Mouse (Mus musculus) retina, embryonic 14.5 days (tissue): ENCODE measurements around the gene Ctbp2.
A peak's percentile ranks its signal among the peaks of the same experiment; 100 is the strongest.
"Not testable (repeated sequence)": the region's sequence is repeated elsewhere in the genome, so short reads cannot be mapped to it uniquely, and the experiment has no call there.

Experiments used
- DNase-seq: peaks from one replicate; pipeline ENCODE4 v3.0.0-alpha.2; 2015; ENCODE audit warnings: low spot score

Ctbp2 gene

DNA sequence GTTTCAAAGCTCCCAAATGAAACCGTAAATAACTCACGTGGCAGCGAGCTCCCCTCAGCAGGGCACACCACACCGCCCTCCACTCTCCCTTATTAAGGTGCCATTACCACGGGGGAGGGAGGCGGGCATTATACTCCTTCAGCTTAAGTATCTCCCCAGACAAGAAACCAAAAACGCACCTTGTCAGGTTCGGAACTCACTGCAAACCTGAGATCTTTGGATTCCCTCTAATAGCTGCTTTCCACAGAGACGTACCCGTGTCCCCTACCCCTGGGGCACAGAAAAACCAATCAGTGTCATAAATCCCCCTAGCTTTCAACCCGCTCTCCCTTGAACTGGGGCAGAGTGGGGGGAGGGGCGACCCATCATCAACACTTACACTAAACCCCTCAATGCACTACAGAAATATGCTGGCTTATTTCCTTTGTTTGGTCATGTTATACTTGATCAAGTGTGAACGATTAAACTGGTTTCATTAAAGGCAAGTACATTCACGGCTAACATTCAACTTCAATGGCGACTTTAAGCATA is 3.9 kb downstream of the Ctbp2 start:
- DNase-seq, result peak; percentile 76

DNA sequence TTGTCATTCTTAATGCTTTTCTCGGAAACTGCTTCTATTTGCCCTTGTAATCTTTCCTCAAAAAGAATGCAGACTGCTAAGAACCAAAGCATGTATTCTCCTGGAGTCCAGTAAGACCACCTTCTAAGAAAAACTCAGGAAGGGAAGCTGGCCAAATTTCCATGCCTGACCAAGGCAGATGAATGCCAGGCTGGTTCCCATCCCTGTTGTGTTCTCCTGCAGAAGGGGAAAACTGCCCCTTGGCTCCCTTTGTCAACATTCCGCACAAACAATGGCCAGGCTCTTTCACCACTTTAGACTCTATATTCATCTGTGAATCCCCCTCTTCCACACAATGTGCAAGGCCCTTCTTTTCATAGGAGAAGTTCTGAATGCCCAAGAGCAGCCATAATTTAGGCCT is 6.3 kb downstream of the Ctbp2 start:
- DNase-seq, result no peak

DNA sequence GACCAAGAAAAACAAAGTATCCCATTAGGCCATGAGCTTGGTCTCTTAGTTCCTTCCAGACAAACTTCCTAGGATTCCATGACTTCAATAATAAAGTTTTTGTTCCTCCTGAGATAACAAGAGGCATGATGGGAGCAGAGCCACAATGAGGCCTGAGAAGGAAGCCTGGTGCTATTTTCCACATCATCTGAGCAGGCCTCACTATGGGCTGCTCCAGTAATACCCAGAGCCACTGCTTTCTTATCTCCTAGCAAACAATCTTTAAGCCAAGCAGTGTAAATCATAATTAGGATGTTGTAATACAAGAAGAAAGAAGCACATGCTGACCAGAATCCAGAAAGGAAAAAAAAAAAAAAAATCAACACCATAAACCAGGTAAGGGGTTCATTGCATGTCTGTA is 7.6 kb downstream of the Ctbp2 start:
- DNase-seq, result no peak

DNA sequence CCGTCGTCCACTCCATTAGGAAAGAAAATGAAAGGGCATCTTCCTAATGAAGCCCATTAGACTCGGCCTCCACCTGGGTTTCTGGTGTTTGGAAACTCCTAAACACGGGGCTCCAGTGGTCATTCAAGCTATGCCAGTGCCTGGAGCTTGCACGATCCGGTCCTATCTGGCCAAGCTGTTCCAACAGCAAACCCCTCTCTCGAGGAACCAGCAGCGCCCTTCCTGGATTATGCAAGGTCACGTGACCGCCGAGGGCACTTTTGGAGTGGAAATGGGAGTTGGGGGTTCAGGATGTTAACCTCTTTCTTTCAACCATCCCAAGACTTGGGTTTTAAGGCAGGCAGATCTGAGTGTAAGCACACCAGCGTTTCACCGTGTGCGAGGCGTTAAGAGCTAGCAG is 8.3 kb downstream of the Ctbp2 start:
- DNase-seq, result peak; percentile 29

DNA sequence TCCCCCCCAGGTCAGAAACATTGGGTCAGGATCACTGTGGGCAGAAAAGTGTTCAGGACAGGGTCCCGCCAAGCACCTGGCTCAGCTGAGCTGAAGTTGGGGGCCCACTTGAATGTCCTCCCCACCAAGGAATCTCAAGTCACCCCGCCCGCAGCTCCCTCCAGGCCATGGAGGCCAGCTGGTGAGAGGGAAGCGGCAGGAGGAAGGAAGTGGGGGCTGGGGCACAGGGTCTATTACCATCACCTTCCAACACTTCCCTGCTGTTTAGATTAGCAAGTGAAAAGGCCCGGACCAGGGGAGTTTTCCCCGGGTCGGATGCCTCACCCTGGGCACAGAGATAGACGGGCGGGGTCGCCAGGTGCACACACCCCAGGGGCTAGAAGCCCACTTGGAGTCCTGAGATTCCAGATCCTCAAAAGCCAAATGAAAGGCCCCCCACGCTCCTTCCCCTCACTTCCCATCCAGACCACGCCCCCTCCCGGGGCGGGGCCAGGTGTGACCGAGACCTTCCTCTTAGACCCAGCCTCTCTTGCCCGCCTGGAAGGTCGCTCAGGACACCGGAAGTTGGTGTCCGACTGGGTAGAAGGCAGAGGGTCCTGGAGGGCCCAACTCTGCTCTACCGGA is 9.2 kb downstream of the Ctbp2 start:
- no peak for DNase-seq

DNA sequence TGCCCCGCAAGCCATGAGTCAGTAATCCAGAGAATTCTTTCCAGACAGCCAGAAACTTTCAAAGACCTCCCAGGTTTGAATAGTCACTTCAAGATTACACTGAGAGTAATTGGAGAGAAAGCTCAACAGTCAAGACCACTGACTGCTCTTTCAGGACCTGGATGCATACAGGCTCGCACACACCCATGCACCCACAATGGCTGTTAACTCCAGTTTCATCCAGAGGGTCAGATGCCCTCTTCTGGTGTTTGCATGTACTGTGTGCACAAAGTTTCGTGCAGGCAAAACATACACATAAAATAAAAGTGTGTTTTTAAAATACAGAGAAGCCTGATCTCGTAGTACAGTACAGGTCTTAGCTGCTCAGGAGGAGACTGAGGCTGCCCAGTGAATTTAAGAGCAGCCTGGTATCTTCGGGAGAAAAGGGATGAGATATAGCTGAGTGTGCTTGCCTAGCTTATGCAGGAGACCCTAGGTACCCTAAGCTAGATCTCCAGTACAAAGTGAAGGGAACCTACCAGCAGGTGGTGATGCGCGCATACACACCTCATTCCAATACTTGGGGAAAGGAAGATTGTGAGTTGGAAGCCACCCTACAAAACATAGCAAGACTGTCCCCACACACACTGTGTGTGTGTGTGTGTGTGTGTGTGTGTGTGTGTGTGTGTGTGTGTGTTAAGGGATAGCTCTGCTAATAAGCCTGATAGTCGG is 10.8 kb downstream of the Ctbp2 start:
- no peak for DNase-seq

DNA sequence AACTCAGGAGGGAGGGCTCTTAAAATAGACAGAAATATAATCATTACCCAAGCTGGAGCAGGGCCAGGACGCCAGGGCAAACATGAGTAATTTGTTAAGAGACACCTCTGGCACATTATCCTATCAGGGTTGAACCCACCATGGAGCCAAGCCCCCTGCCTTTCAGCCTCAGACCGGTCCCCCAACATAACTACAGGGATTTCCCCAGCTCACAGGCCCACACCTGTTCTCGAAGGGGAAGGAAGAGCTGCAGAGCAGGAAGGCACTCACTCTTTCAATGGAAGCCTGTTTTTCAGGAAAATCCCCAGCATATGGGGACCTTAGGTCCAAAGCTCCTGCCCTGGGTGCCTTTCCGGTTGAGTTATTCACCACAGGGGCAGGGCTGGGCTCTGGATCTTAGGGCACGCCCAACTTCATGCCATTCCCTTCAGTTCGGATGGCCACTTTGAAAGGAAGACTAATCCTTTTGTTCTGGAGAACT is 11.8 kb downstream of the Ctbp2 start:
- DNase-seq, result peak; percentile 70

DNA sequence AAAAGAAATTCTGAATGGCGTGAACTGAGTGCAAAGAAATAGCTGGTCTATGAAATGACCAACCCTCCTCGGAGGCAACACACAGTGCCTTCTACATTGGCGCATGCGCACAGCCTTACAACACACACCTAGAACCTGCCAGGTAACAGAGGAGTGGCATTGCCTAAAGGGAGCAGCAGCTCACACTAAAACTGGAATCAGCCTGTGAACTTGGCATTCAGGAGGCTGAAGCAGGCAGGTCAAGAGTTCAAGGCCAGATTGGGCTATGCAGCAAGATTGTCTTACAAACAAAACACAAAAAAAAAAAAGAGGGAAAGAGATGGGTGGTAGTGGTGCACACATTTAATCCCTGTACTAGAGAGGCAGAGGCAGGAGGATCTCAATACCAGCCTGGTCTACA is 14.7 kb downstream of the Ctbp2 start:
- DNase-seq, result no peak

DNA sequence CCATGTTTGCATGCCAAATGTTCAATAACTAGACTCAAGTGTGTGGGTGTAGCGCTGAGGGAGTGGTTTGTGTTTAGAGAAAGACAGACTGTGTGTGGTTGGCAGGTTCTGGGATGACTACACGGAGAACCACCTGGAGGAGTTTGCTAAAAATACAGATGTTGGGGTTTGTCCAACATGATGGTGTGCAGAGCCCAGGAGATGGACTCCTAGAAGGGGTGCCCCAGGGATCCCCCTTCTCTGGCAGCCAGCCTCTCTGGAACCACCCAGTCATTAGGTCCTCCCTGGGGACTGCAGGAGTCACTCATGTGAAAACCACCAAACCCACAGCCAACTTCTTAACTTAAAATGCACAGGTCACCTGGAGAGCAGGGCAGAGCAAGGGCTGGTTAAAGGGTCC is 15.5 kb downstream of the Ctbp2 start:
- DNase-seq, result no peak

DNA sequence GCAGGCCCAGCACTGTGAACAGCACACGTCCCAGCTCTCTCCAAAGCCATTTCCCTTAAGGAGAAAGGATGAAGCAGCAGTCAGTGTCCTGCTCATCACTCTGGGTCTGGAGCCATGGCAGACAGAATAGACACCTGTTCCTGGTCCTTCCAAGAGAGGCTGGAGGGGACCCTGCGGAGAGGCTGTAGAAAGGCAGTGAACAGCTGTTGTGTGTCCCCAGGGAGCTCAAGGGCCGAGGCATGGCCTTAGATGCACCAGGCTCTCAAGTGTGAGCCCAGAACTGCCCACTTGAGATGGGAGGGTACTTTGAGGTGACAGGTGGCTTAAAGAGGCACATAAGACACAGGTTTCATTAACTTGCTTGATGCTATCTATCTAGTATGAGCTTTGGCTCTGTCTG is 21.6 kb downstream of the Ctbp2 start:
- peak; percentile 37 for DNase-seq

DNA sequence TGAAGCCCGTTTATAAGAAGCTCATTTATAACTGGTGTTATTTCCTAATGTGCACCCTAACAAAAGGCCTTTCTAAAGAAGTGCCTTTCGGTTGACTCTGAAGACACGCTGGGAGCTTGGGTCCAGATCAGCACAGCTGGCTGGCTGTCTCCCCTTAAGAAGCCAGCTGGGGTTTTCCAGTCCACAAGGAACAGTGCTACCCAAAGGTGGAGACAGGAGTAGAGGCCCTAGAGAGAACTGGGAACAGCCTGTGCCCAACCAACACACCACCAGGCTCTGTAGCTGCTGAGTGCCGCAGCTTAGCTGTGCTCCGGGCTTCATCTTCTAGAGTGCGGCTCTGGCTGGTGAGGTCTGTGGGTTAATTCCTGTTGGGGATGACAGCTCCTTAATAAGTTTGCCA is 23.1 kb downstream of the Ctbp2 start:
- no peak for DNase-seq

DNA sequence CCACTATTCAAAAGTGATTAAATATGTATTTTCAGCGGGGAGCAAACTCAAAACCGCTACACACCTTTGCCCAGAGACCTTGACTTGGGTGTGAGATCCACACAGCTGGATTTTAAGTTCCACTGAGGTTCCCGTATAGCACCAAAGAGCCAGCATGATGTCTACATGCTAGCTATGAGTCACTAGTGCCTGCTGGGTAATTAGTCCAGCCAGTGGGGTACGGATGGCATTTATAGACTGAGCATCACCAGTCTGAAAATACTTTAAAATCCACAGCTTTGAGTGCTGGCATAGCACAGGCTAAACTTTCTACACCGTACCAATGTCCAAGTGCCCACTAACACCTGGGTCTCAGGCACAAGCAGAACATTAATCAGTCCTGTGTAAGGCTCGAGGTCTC is 24.0 kb downstream of the Ctbp2 start:
- DNase-seq, result no peak

DNA sequence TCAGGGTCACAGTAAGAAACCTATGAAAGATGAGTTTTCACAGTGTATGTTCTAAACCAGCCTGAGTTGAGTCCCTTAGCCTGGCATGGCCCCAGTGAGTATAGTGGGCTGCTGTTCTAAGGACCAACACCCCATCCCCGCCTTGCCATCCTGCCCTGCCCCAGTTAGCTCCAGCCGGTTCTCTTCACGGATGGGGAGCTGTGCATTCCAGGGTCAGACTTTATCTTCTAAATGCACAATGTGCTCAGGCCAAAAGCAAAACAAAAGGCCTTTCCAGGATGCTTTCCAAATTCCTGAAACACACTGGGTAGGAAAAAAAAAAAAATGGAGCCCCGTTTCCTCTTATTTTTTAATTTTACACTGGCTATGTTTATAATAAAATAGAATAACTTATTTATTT is 24.9 kb downstream of the Ctbp2 start:
- no peak for DNase-seq

DNA sequence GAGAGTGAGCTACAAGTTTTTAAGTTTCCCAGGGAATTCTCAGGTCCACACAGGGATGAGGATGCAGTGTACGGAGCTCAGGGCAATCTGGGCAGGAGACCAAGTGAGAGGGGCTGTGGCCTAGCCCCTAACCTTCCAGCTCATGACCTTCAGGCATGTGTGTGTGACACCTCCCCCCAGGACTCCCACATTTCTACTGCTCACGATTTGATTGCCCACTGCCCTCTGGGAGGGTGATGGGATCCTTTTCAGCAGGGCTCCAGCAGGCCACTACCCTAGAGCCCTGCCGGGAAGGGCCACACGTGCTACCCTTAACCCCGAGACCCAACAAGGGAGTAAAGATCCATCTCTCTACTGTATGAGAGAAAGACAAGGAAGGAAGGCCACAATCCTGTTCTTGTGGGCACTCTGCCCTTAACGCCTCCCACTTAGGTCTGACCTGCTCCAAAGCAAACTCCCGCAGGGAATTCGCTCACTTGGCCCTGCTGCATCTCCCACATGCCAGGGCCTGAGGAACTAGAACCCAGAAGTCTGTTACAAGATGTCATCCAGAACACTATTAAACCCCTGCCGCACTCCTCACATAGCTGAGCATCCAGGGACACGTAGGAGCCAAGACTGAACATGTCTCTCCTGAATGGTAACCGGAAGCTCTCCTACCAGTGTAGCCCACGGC is 25.9 kb downstream of the Ctbp2 start:
- DNase-seq, result no peak

DNA sequence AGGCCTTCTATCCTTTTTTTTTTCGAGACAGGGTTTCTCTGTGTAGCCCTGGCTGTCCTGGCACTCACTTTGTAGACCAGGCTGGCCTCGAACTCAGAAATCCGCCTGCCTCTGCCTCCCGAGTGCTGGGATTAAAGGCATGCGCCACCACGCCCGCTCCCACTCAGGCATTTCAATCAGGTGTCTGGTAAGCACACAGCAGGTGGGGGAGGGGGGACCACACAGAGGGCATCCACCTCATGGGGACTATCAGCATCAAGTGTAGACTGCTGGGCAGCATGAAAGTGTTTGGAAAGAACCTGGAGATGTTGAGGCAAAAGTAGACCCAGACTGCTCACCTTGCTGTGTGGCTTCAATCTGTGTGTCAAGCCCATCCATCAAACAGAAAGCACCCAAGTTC is 28.5 kb downstream of the Ctbp2 start:
- DNase-seq, result not testable (repeated sequence)

DNA sequence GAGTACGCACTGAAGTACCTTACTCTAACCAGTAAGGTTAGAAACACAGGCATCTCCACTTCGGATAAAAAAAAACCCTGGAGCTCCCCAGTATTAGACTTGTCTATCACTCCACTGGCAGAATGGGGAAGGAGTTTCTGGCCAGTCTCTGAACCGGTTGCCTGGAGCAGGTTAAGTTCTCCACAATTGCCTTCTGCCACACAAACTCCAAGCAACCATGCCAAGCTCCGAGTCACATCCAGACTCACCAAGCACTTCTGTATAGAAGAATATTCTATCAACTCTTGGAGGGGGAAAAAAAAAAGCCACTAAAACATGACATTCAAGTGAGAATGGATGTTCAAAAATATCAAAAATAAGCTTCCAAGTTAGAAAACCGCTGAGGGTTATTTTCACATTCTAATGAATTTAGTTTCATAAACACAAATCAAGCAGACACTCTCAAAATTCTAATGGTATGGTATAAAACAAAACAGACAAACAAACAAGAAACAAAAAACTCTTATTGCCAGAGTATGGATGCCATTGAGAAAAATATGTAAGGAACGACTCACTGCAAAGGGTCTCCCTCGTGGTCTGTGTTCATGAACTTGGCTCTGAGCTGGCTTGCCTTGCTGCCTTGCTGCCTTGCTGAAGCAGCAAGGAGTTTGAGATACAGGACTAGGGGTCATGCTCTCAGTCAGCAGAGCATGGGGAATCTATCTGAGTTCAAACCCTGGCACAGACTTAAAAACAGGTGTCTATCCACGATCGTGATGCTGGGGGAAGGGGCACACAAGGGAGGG is 29.3 kb downstream of the Ctbp2 start:
- no peak for DNase-seq

DNA sequence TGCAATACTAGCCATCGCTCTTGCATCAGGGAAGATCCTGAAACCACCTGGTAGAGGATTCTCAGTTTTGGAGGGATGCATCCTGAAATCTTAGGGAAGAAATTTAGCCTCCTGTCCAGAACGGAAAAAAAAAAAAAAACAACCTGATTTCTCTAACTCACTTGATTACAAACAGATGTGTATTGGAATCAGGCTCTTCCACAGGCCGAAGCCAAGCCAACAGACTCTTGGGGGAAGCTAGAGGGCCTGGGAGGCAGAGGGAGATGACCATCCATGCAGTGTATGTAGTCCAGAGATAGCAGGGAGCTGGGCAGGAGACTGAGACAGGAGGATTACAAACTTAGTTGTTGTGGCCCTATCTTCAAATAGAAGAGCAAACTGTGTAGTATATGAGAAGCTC is 30.0 kb downstream of the Ctbp2 start:
- no peak for DNase-seq

DNA sequence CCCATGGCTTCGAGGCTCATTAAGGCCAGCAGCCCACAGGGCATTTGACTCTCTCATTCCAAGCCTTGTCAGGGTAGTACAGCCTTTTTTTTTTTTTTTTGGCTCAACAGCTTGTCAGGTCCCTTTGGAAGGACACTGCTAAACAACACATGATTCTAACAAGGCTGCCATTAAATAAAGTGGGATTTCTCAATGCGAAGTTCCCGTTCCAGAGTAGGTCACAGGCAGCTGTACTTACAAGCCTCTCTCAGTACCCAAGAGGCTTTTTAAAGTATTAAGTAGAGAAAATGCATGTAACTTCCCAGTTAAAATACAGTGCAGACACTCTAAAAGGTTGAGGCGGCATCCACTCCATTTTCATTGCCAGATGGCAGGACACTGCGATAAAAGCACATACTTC is 30.4 kb downstream of the Ctbp2 start:
- no peak for DNase-seq

DNA sequence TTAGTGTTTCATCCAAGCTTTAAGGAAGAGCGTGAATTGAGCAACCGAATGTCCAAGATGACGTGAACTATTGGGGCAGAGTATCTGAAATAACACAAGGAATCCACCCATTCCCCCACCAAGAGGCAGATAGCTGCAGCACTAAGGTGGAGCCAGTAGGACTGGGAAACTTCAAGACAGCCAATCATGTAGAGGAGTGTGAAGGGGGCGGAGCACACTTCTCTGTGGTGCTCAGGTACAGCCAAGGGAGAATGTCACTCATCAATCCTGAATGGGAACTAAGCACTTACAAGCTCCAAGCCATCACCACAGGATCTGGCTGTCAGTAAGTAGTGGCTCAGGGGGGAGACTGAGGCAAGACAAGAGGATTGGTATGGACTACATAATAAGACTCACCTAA is 33.5 kb downstream of the Ctbp2 start:
- no peak for DNase-seq

DNA sequence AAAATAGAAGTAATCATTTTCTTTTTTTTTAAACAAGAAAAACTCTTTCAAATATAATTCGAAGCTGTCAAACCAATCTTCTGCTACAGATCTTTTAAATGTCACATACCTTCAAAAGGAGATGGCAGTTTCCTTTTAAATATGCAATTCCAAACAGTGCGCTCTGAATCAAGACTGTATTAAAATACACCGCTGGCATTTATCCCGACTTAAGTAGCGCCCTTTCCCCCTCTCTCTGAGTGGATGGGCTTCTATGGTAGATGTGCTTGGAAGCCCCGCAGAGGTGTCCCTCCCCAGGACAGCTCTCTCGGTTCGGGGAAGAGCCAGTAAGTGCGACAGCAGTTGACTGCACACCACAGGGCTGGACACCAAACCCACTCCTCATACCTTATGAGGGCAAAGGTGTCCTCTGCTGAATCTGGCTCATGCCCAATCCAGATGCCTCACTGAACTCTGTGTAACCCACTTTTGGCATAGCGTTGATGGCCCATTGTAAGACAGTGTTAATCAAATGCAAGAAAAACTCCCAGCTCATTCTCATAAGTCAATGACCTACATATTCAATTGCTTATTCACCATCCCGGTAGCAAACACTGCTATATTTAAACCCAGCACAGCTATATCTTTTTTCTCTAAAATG is 34.4 kb downstream of the Ctbp2 start:
- no peak for DNase-seq

DNA sequence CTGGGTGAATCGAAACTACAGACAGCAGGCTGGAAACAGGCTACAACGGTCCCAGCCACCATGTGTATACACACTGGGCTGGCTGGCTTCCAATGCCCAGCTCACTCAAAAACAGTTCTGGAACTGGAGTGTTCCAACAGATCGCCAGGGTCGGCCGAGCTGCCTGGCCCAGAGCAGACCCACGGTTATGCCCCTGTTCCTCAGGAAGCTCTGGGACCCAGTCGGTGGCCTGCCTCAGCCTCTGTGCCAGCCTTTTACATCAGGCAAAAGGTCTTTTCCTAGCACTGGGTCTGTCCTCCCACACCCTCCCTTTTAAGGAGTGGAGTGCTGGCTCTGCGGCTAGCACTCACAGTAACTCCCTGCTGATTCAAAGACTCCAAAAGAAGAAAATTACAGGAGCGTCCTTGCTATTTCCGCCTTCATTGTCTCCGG is 35.3 kb downstream of the Ctbp2 start:
- DNase-seq, result no peak

DNA sequence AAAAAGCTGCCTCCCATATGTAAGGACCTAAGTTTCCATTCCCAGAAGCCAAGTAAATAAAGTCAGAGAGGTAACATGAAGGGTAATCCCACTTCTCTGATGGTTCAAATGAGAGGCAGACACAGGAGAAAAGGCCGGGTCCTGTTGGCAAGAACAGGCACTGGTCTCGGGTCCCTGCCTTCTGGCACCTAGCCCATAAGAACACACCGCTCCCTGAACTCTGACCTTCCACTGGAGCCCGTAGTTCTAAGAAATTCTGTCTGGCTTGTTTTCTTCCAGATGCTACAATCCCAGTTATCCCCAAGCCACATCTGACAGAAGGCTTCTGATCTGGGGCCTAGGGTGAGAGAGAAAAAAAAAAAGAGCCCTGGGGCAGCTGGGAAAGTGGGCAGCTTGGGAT is 35.7 kb downstream of the Ctbp2 start:
- DNase-seq, result no peak
